Mouse (Mus musculus) intestine, embryonic 15.5 days (tissue): ENCODE measurements at regions not wholly inside any gene's neighbourhood (a gene's known extent, or its start where the extent isn't known, plus 50 kb on each side); places are given as distances from the start of the nearest gene placed in this dataset.

Experiments used
- ATAC-seq: fragments of 200-750 bp; cut with Nextera tagmentation; 2 replicates; pipeline ENCODE4 v1.8.0; 2017; ENCODE audit warnings: moderate TSS enrichment, moderate library complexity
- H3K27ac ChIP-seq: fragments of 300-500 bp; sonication (generic); 2 replicates; pipeline ENCODE4 v1.5.1; 2015; ENCODE audit warnings: mild to moderate bottlenecking, inconsistent platforms
- H3K27me3 ChIP-seq: fragments of 300-500 bp; sonication (generic); replicated peaks from 2 replicates; pipeline ENCODE4 v1.6.1; 2015; ENCODE audit warnings: inconsistent platforms
- H3K36me3 ChIP-seq: fragments of 300-500 bp; sonication (generic); 2 replicates; pipeline ENCODE4 v1.6.1; 2015; ENCODE audit warnings: inconsistent platforms
- H3K4me1 ChIP-seq: fragments of 300-500 bp; sonication (generic); replicated peaks from 2 replicates; pipeline ENCODE4 v1.6.1; 2015; ENCODE audit warnings: inconsistent platforms
- H3K4me2 ChIP-seq: fragments of 300-500 bp; sonication (generic); replicated peaks from 2 replicates; pipeline ENCODE4 v1.6.1; 2015; ENCODE audit warnings: mild to moderate bottlenecking, inconsistent platforms
- H3K4me3 ChIP-seq: fragments of 300-500 bp; sonication (generic); replicated peaks from 2 replicates; pipeline ENCODE4 v1.5.1; 2015; ENCODE audit warnings: inconsistent platforms
- H3K9ac ChIP-seq: fragments of 300-500 bp; sonication (generic); 2 replicates; pipeline ENCODE4 v1.6.1; 2015; ENCODE audit warnings: inconsistent platforms
- H3K9me3 ChIP-seq: fragments of 300-500 bp; sonication (generic); 2 replicates; pipeline ENCODE4 v1.6.1; 2016; ENCODE audit warnings: inconsistent platforms
- WGBS: fragments of 180-500 bp; shearing (Covaris S2); methylation state at CpG from one replicate; pipeline ENCODE4 v1.1.7; 2015; 5-methylcytosine and 5-hydroxymethylcytosine counted together

- no peak overlapping the region for H3K9ac ChIP-seq
- H3K4me1 ChIP-seq, result peaks cover 10% of the 10 kb centered on the region
- no peaks in the 10 kb centered on the region for H3K36me3 ChIP-seq
- no peak overlapping the region for H3K4me2 ChIP-seq
- H3K9me3 ChIP-seq, result no peaks in the 10 kb centered on the region
- WGBS, result 41% methylated on average over 5 of the region's 5 CpGs
- H3K27me3 ChIP-seq, result no peaks in the 10 kb centered on the region
- no peak overlapping the region for H3K27ac ChIP-seq
- no peak overlapping the region for H3K4me3 ChIP-seq
- peak; percentile 22; the same call in 1 of the 2 replicates for ATAC-seq
Measured at GRCm38 (mm10) chr2:48445898-48446604, 367.9 kb upstream of the Acvr2a start.

- Histone ChIP-seq H3K4me2 (no peak overlapping the region), H3K9me3 (no peaks in the 10 kb centered on the region), H3K4me3 (no peak overlapping the region), H3K27ac (no peak overlapping the region), H3K9ac (no peak overlapping the region), H3K36me3 (no peaks in the 10 kb centered on the region), H3K4me1 (peaks cover 4% of the 10 kb centered on the region), H3K27me3 (no peaks in the 10 kb centered on the region)
- 73% methylated on average over 5 of the region's 5 CpGs for WGBS
- no peak for ATAC-seq
Measured at GRCm38 (mm10) chr2:48446617-48447016, 367.3 kb upstream of the Acvr2a start.

GRCm38 (mm10) chr2:48449165-48449842, 364.6 kb upstream of the Acvr2a start:
- H3K27ac ChIP-seq, result no peak overlapping the region
- no peak overlapping the region for H3K9ac ChIP-seq
- 78% methylated on average over 7 of the region's 7 CpGs for WGBS

GRCm38 (mm10) chr2:48456072-48457040, 357.6 kb upstream of the Acvr2a start:
- H3K36me3 ChIP-seq, result no peaks in the 10 kb centered on the region
- no peak for ATAC-seq
- 47% methylated on average over 7 of the region's 7 CpGs for WGBS
- H3K4me2 ChIP-seq, result no peak overlapping the region
- 0 out of 2 replicates have a peak, but pooled peaks cover 4% of the 10 kb centered on the region for H3K4me1 ChIP-seq
- H3K4me3 ChIP-seq, result no peak overlapping the region
- no peaks in the 10 kb centered on the region for H3K9me3 ChIP-seq
- H3K27ac ChIP-seq, result no peak overlapping the region
- no peaks in the 10 kb centered on the region for H3K27me3 ChIP-seq
- no peak overlapping the region for H3K9ac ChIP-seq

More at GRCm38 (mm10) chr2:48449165-48449842, 364.6 kb upstream of the Acvr2a start:
- Histone ChIP-seq H3K36me3 (no peaks in the 10 kb centered on the region), H3K4me1 (no peaks in the 10 kb centered on the region), H3K9me3 (no peaks in the 10 kb centered on the region), H3K4me2 (no peak overlapping the region), H3K4me3 (no peak overlapping the region), H3K27me3 (no peaks in the 10 kb centered on the region)
- ATAC-seq, result no peak

- H3K27ac ChIP-seq, result no peak overlapping the region
- H3K9ac ChIP-seq, result no peak overlapping the region
- no peaks in the 10 kb centered on the region for H3K9me3 ChIP-seq
Measured at GRCm38 (mm10) chr2:48457117-48457516, 356.8 kb upstream of the Acvr2a start.

GRCm38 (mm10) chr2:48465483-48465882, 348.4 kb upstream of the Acvr2a start:
- Histone ChIP-seq H3K9me3 (no peaks in the 10 kb centered on the region), H3K27me3 (no peaks in the 10 kb centered on the region), H3K9ac (no peak overlapping the region), H3K27ac (no peak overlapping the region), H3K4me1 (no peaks in the 10 kb centered on the region), H3K36me3 (no peaks in the 10 kb centered on the region), H3K4me2 (no peak overlapping the region), H3K4me3 (no peak overlapping the region)
- WGBS, result 76% methylated on average over 4 of the region's 4 CpGs
- peak; percentile 66 for ATAC-seq

More at GRCm38 (mm10) chr2:48457117-48457516, 356.8 kb upstream of the Acvr2a start:
- 74% methylated on average over 4 of the region's 4 CpGs for WGBS
- H3K4me1 ChIP-seq, result 0 out of 2 replicates have a peak, but pooled peaks cover 4% of the 10 kb centered on the region
- H3K27me3 ChIP-seq, result no peaks in the 10 kb centered on the region
- no peak overlapping the region for H3K4me3 ChIP-seq
- ATAC-seq, result no peak
- no peak overlapping the region for H3K4me2 ChIP-seq
- no peaks in the 10 kb centered on the region for H3K36me3 ChIP-seq

GRCm38 (mm10) chr2:48468895-48469294, 345.0 kb upstream of the Acvr2a start:
- Histone ChIP-seq H3K4me1 (no peaks in the 10 kb centered on the region), H3K27ac (no peak overlapping the region), H3K4me3 (no peak overlapping the region), H3K27me3 (no peaks in the 10 kb centered on the region), H3K9ac (no peak overlapping the region), H3K4me2 (no peak overlapping the region), H3K9me3 (no peaks in the 10 kb centered on the region), H3K36me3 (no peaks in the 10 kb centered on the region)
- WGBS, result 79% methylated on average over 4 of the region's 4 CpGs
- no peak for ATAC-seq

- ATAC-seq, result no peak
- 89% methylated on average over 4 of the region's 4 CpGs for WGBS
Measured at GRCm38 (mm10) chr2:48469357-48469756, 344.6 kb upstream of the Acvr2a start.

GRCm38 (mm10) chr2:48473102-48473501, 340.8 kb upstream of the Acvr2a start:
- Histone ChIP-seq H3K4me3 (no peak overlapping the region), H3K4me1 (no peaks in the 10 kb centered on the region), H3K4me2 (no peak overlapping the region), H3K36me3 (no peaks in the 10 kb centered on the region), H3K27ac (no peak overlapping the region), H3K9me3 (no peaks in the 10 kb centered on the region), H3K9ac (no peak overlapping the region), H3K27me3 (no peaks in the 10 kb centered on the region)
- no peak for ATAC-seq
- 70% methylated on average over 3 of the region's 3 CpGs for WGBS

More at GRCm38 (mm10) chr2:48469357-48469756, 344.6 kb upstream of the Acvr2a start:
- Histone ChIP-seq H3K4me3 (no peak overlapping the region), H3K4me2 (no peak overlapping the region), H3K36me3 (no peaks in the 10 kb centered on the region), H3K4me1 (no peaks in the 10 kb centered on the region), H3K27me3 (no peaks in the 10 kb centered on the region), H3K9ac (no peak overlapping the region), H3K9me3 (no peaks in the 10 kb centered on the region), H3K27ac (no peak overlapping the region)

GRCm38 (mm10) chr2:48474642-48475041, 339.3 kb upstream of the Acvr2a start:
- ATAC-seq, result no peak
- no peak overlapping the region for H3K27ac ChIP-seq
- no peaks in the 10 kb centered on the region for H3K27me3 ChIP-seq
- H3K9ac ChIP-seq, result no peak overlapping the region
- WGBS, result 75% methylated on average over 4 of the region's 4 CpGs
- H3K36me3 ChIP-seq, result no peaks in the 10 kb centered on the region
- no peaks in the 10 kb centered on the region for H3K9me3 ChIP-seq
- no peaks in the 10 kb centered on the region for H3K4me1 ChIP-seq
- no peak overlapping the region for H3K4me3 ChIP-seq
- H3K4me2 ChIP-seq, result no peak overlapping the region

GRCm38 (mm10) chr2:48476777-48477176, 337.1 kb upstream of the Acvr2a start:
- Histone ChIP-seq H3K4me3 (no peak overlapping the region), H3K27me3 (no peaks in the 10 kb centered on the region), H3K4me2 (no peak overlapping the region), H3K9me3 (no peaks in the 10 kb centered on the region), H3K9ac (no peak overlapping the region), H3K36me3 (no peaks in the 10 kb centered on the region), H3K4me1 (0 out of 2 replicates have a peak, but pooled peaks cover 4% of the 10 kb centered on the region), H3K27ac (no peak overlapping the region)
- 61% methylated on average over 3 of the region's 3 CpGs for WGBS
- no peak for ATAC-seq

- Histone ChIP-seq H3K9me3 (no peaks in the 10 kb centered on the region), H3K4me3 (no peak overlapping the region), H3K27ac (no peak overlapping the region), H3K36me3 (no peaks in the 10 kb centered on the region), H3K4me1 (0 out of 2 replicates have a peak, but pooled peaks cover 4% of the 10 kb centered on the region), H3K27me3 (no peaks in the 10 kb centered on the region), H3K9ac (no peak overlapping the region), H3K4me2 (no peak overlapping the region)
- ATAC-seq, result no peak
- 76% methylated on average over 2 of the region's 2 CpGs for WGBS
Measured at GRCm38 (mm10) chr2:48477336-48477735, 336.6 kb upstream of the Acvr2a start.
